Mouse (Mus musculus) stomach, embryonic 14.5 days (tissue): ENCODE measurements around the gene Yes1. TPM values are rescaled to one million over a fixed set of nuclear protein-coding genes. Genes with fewer than 3 reads are reported as not detected.
"Not testable (repeated sequence)": the region's sequence is repeated elsewhere in the genome, so short reads cannot be mapped to it uniquely, and the experiment has no call there.

Experiments used
- ATAC-seq: fragments of 200-750 bp; cut with Nextera tagmentation; 2 replicates; pipeline ENCODE4 v1.8.0; 2017; ENCODE audit warnings: low read depth, moderate TSS enrichment; ENCODE audit not compliant: insufficient number of reproducible peaks, insufficient read depth, low FRiP score
- H3K27ac ChIP-seq: fragments of 300-500 bp; sonication (generic); 2 replicates; pipeline ENCODE4 v1.5.1; 2014; ENCODE audit warnings: mild to moderate bottlenecking, low read length, moderate library complexity, mixed read lengths
- H3K27me3 ChIP-seq: fragments of 300-500 bp; sonication (generic); 2 replicates; pipeline ENCODE4 v1.6.1; 2014; ENCODE audit warnings: low read length, control low read depth, mixed read lengths; ENCODE audit not compliant: control insufficient read depth, insufficient read depth
- H3K36me3 ChIP-seq: fragments of 300-500 bp; sonication (generic); 2 replicates; pipeline ENCODE4 v1.6.1; 2014; ENCODE audit warnings: mild to moderate bottlenecking, control low read depth, low read length, moderate library complexity, mixed read lengths; ENCODE audit not compliant: control insufficient read depth, insufficient read depth
- H3K4me1 ChIP-seq: fragments of 300-500 bp; sonication (generic); 2 replicates; pipeline ENCODE4 v1.6.1; 2014; ENCODE audit warnings: low read length, control low read depth, mixed read lengths; ENCODE audit not compliant: control insufficient read depth, insufficient read depth
- H3K4me2 ChIP-seq: fragments of 300-500 bp; sonication (generic); replicated peaks from 2 replicates; pipeline ENCODE4 v1.6.1; 2014; ENCODE audit warnings: low read depth, low read length, control low read depth
- H3K4me3 ChIP-seq: fragments of 300-500 bp; sonication (generic); 2 replicates; pipeline ENCODE4 v1.5.1; 2014; ENCODE audit warnings: low read depth, low read length, control low read depth
- H3K9ac ChIP-seq: fragments of 300-500 bp; sonication (generic); replicated peaks from 2 replicates; pipeline ENCODE4 v1.6.1; 2014; ENCODE audit warnings: low read depth, mild to moderate bottlenecking, control low read depth, low read length, moderate library complexity, mixed read lengths
- H3K9me3 ChIP-seq: fragments of 300-500 bp; sonication (generic); 2 replicates; pipeline ENCODE4 v1.6.1; 2016; ENCODE audit warnings: low read depth, low read length, control low read depth; ENCODE audit not compliant: control insufficient read depth
- WGBS: fragments of 180-500 bp; shearing (Covaris S2); extraction: QIAGEN DNeasy Blood & Tissue Kit; methylation state at CpG from one replicate; pipeline ENCODE4 v1.1.7; 2014; 5-methylcytosine and 5-hydroxymethylcytosine counted together
- polyA plus RNA-seq: library from polyadenylated mRNA; unstranded; fragments of >200 nt; fragmentation: Nextera tagmentation; extraction: Ambion mirVana; gene quantifications from 2 replicates; pipeline ENCODE4 v1.2.1, GENCODE M21; 2014

The Yes1 gene
- polyA plus RNA-seq, 1 experiment from 2014 or later: 33.3 TPM

DNA sequence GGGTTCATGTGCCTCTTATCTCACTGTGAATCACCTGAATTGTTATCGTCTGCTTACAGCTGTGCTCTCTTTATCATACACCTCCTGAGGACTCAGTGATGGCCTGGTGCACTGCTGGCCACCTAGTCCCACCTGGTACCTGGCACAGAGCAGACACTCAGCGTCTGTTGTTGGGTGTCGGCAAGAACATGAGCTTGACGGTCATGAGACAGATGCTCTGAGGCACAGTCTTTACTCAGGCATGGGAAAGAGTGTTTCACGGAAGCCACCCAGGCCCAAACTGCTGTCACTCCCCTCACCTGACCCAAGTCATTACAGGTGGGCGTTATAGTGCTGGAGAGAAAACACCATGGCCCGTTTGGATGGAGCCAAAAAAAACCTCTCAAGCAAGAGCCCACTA lies 113.0 kb downstream of the Yes1 start:
- no peak overlapping the region for H3K27ac ChIP-seq
- WGBS: 79% methylated on average over 7 of the region's 7 CpGs
- H3K27me3 ChIP-seq: no peaks in the 10 kb centered on the region
- H3K9me3 ChIP-seq: no peaks in the 10 kb centered on the region
- H3K36me3 ChIP-seq: no peaks in the 10 kb centered on the region
- H3K4me2 ChIP-seq: no peak overlapping the region
- no peak overlapping the region for H3K9ac ChIP-seq
- no peak for ATAC-seq
- no peaks in the 10 kb centered on the region for H3K4me1 ChIP-seq
- H3K4me3 ChIP-seq: no peak overlapping the region

GRCm38 (mm10) chr5:32725397-32725796 lies 114.4 kb downstream of the Yes1 start:
- WGBS: 66% methylated on average over 3 of the region's 3 CpGs
- not testable (repeated sequence) for H3K27me3 ChIP-seq, H3K4me1 ChIP-seq, H3K9ac ChIP-seq, H3K36me3 ChIP-seq, H3K27ac ChIP-seq, H3K4me3 ChIP-seq, H3K9me3 ChIP-seq, H3K4me2 ChIP-seq
- ATAC-seq: peak; percentile 40; the same call in 1 of the 2 replicates

DNA sequence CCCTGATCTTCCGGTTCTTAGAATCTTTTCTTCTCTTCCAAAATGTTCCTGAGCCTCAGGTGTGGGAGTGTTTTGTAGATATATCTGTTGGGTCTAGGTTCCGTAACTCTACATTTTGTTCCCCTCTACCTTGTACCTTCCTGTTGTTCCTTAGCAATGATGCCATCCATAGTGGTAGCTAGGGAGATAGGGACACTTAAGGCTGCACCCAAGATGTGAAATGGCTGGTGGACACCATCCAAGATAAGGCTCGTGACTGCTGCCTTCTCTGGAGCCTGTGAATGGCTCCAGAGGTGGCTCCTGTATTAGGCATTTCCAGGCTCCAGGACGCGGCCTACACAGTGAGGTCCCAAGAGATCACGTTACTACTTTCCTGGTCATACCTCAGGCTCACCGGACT lies 117.3 kb downstream of the Yes1 start:
- no peak for ATAC-seq
- WGBS: 83% methylated on average over 7 of the region's 7 CpGs
- Histone ChIP-seq H3K4me2 (no peak overlapping the region), H3K27ac (no peak overlapping the region), H3K36me3 (no peaks in the 10 kb centered on the region), H3K4me3 (no peak overlapping the region), H3K4me1 (no peaks in the 10 kb centered on the region), H3K9me3 (no peaks in the 10 kb centered on the region), H3K27me3 (no peaks in the 10 kb centered on the region), H3K9ac (no peak overlapping the region)

GRCm38 (mm10) chr5:32728851-32729250 lies 117.9 kb downstream of the Yes1 start:
- Histone ChIP-seq H3K4me2 (no peak overlapping the region), H3K36me3 (no peaks in the 10 kb centered on the region), H3K4me1 (no peaks in the 10 kb centered on the region), H3K9me3 (no peaks in the 10 kb centered on the region), H3K9ac (no peak overlapping the region), H3K27me3 (no peaks in the 10 kb centered on the region), H3K27ac (no peak overlapping the region), H3K4me3 (no peak overlapping the region)
- ATAC-seq: no peak
- WGBS: 78% methylated on average over 8 of the region's 8 CpGs

GRCm38 (mm10) chr5:32733892-32734291 lies 122.9 kb downstream of the Yes1 start:
- not testable (repeated sequence) for H3K9ac ChIP-seq, H3K36me3 ChIP-seq, H3K4me2 ChIP-seq, H3K4me1 ChIP-seq, H3K9me3 ChIP-seq, H3K27me3 ChIP-seq, H3K4me3 ChIP-seq, H3K27ac ChIP-seq
- 92% methylated on average over 6 of the region's 6 CpGs for WGBS
- peak; percentile 61; the same call in 1 of the 2 replicates for ATAC-seq

DNA sequence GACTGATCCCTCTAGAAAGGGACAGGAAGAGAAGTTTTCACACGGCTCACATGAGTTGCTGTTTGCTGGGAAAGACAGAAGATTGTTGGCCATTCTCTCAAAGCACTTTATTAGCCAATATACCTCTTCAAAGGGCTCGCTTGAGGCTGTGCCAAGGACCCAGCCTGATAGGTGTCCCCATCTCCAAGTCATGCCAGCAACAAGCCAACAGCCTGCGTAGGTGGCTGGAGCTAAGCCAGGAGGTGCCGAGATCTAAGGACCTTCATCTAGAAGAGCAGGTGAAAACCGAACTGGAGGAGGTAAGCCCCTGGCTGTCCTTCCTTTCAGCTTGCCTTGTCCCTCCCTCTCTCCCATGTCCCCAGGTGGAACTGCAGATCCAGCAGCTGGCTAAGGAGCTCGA lies 124.8 kb downstream of the Yes1 start:
- no peak overlapping the region for H3K27ac ChIP-seq
- H3K9me3 ChIP-seq: no peaks in the 10 kb centered on the region
- no peak overlapping the region for H3K4me2 ChIP-seq
- H3K27me3 ChIP-seq: no peaks in the 10 kb centered on the region
- ATAC-seq: no peak
- no peak overlapping the region for H3K4me3 ChIP-seq
- no peak overlapping the region for H3K9ac ChIP-seq
- H3K4me1 ChIP-seq: no peaks in the 10 kb centered on the region
- WGBS: 88% methylated on average over 6 of the region's 6 CpGs
- 0 out of 2 replicates have a peak, but pooled peaks cover 4% of the 10 kb centered on the region for H3K36me3 ChIP-seq

Other genes starting within 250 kb of the Yes1 start
- 278 and 296 TPM in 2 replicates for gene Ppp1cb, start 152.3 kb upstream of the Yes1 start, polyA plus RNA-seq
- 78.7 and 81.7 TPM in 2 replicates for gene Pisd, start 174.5 kb downstream of the Yes1 start, polyA plus RNA-seq
- gene Gm20671, start 215.9 kb downstream of the Yes1 start, polyA plus RNA-seq: not detected in 2 replicates
- gene Prr14l, start 243.1 kb downstream of the Yes1 start, polyA plus RNA-seq: 21.3 and 23.1 TPM in 2 replicates